Mouse (Mus musculus): ENCODE measurements at regions not wholly inside any gene's neighbourhood (a gene's known extent, or its start where the extent isn't known, plus 50 kb on each side); places are given as distances from the start of the nearest gene placed in this dataset.

DNA sequence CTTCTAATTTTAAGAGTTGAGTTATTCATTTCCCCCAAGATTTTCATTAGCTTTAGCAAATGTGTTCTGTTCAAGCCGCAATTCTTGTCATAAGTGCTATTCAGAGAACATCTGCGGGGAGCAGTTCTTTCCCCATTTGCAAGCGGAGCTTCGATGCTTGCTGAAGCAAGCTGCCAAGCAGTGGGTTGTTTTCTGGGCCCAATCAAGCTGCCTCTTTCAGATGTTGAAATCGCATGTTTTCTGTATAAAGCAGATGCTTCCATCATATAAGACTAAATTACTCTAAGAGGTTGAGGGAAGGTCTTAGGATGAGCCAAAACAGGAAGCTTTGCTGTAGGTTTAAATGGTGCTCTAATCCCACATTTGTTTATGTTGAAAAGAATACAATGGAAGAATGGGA, 547.4 kb downstream of the Abca13 start:
- DNase-seq (ENCODE audit: low read depth, low spot score): peak; percentile 80

DNA sequence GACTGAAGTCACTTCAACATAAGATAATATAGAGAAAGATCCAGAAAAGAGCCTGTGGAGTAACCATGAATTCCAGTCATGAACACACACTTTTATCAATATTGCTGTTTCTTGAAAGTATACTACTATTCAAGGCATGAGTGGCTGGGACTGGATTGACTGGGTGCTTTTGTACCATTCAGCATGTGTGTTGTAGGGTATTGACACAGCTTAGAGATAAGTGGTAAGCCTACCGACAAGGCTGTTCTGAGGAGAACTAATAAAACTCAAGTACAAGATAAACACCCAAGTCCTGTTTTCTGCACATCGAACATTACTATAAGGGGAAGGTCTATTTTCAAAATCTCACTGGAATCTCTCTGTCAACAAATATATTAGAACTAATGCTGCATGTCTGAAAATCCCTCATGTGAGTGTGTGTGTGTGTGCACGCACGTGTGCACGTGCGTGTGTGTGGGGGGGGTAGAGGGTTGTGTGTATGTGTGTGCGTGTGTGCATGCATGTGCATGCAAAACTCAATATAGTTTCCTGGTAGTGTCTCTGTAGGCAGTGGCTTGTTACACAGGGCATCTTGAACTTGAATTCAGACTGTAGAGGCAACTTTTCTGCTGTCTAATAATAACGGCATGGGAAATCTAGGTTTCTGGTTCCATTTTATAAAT, 588.6 kb downstream of the Abca13 start:
- DNase-seq (ENCODE audit: low read depth, low spot score): no peak

DNA sequence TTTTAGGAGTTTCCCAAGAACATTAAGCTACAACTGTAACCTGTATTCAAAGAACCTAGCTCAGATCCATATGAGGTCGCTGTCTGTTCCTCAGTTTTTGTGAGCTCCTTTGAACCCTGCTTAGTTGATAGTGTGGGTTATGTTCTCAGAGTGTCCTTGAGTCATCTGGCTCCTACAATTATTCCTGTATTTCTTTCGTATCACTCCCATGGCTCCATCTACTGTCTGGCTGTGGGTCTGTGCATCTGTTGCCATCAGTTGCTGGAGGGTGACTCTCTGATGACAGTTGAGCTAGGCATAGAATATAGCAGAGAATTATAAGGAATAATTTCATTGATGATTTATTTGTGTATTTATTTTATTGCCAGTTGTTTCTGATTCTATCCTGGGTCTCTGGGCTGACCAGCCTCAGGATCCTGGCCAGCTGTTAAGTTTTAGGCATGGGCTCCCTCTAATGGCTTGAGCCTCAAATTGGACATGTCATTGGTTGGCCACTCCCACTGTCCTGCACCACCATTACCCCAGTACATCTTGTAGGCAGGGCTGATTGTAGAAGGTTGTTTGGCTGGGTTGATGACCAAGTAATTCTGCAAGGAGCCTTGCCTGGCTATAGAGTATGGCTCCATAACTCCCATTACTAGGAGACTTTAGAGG, 601.6 kb downstream of the Abca13 start:
- DNase-seq (ENCODE audit: low read depth, low spot score): peak; percentile 2

DNA sequence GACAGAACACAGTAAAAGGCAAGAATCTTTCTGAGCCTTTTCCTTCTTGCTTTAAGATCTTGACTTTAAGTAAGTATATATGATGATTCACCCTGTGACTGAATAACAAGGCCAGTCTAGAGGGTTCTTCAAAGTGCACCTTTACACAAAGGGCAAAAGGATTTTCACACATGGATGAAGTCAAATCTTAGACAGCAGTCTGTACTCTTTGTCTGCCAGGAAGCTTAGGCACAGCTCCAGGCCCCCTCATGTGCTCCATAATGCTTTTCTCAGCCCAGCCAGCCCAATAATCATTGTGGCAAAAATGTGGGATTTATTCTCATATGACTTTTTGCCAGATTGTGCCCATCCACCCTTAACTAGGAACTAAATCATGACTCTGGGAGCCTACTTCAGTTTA, 647.9 kb downstream of the Abca13 start:
- DNase-seq (ENCODE audit: low read depth, low spot score): peak; percentile 6

DNA sequence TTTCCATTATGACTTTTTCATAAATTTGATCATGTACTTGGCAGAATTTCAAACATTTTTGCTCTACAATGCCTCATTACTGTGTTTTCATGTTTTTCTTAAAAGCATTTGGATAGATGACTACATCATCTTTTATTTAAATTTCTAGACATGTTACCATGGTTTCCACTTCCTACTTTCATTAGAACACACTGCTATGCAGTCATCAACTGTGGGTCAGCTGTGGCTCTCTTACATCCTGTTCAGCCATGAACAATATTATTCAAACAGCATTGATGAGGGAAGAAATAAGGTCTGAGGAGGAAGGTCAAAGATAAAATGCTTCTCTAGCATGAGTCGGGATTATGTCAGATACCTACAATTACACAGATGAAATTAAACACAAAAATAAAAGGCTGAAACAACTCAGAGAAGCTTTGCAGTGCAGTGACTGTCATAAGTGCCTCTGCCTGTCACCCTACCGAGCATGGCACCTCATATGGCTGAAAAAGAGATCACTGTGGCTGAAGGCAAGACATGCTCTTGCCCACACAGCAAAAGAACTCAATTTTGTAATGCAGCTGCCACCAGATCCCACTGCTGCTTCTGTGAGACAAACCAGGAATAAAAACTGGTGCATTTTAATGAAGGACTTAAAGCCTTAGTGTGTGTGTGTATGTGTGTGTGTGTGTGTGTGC, 676.9 kb downstream of the Abca13 start:
- DNase-seq (ENCODE audit: low read depth, low spot score): peak; percentile 1

Measured in brain, adult 2 months (tissue).